Mouse (Mus musculus) thymus, postnatal 36 days (tissue): ENCODE measurements around the gene Rtp1.

Source experiments
- DNase-seq, 2 experiments: peaks; one replicate each; pipeline ENCODE4 v3.0.0; 2022; ENCODE audit warnings: mixed read lengths in 2 of 2

The Rtp1 gene

GRCm38 (mm10) chr16:23456534-23456933 is 27.6 kb downstream of the Rtp1 start:
- no peak for DNase-seq

GRCm38 (mm10) chr16:23457338-23457737 is 28.4 kb downstream of the Rtp1 start:
- peak; percentile 12 to 33 for DNase-seq

GRCm38 (mm10) chr16:23458906-23459588 is 30.1 kb downstream of the Rtp1 start:
- DNase-seq: no peak

DNA sequence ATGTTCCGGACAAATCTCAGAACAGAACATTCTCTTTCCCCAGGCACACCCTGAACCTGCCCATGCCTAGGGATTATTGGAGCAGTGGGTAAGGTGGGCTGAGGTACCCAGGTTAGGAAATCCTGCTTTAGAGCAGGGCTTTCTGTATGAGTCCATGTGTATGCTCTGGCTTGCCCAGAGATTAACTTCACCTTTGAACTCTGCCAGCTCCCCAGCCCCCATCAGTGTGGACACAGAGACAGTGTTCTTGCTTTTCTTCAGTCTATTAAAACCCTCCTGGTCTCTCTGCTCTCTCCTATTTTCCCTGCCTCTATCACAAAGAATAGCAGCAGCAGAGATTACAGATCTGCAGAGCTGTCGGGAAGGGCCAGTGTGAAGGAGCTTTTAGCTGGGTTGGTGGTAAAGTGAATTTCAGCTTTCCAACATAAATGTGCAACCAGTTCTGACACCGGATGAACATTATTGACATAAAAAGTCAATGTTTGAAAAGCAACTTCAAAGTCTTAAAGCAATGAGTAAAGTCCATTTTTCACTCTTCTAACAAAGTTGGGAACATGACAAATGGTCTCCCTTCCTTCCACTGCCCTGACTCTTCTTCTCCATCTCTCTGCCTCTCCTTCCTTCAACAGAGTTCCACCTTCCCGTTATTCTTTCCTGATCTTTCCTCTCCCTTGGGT is 34.9 kb downstream of the Rtp1 start:
- no peak for DNase-seq

GRCm38 (mm10) chr16:23471551-23471950 is 42.6 kb downstream of the Rtp1 start:
- no peak for DNase-seq

DNA sequence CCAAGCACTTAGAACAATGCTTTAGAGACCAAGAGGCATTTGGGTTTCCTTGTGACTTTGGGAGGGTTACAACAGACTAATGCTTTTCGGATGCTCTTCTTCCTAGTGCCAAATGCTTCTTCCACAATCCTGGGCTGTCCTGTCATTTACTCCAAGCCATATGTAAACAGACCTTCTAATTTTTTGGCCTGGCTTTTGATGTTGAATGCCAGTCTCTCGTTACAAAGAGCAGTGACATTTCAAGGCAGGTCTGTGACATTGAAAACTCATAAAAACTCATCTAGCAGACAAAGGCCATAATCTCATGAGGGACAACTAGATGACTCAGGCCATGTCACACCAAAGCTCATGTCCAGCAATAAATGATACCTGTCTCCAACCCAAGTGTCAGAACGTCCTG is 43.1 kb downstream of the Rtp1 start:
- no peak for DNase-seq

GRCm38 (mm10) chr16:23475651-23476050 is 46.7 kb downstream of the Rtp1 start:
- DNase-seq: no peak

- DNase-seq: no peak
Observed at GRCm38 (mm10) chr16:23476598-23476997, 47.7 kb downstream of the Rtp1 start.

- DNase-seq: no peak
Observed at GRCm38 (mm10) chr16:23479872-23480603, 51.1 kb downstream of the Rtp1 start.

DNA sequence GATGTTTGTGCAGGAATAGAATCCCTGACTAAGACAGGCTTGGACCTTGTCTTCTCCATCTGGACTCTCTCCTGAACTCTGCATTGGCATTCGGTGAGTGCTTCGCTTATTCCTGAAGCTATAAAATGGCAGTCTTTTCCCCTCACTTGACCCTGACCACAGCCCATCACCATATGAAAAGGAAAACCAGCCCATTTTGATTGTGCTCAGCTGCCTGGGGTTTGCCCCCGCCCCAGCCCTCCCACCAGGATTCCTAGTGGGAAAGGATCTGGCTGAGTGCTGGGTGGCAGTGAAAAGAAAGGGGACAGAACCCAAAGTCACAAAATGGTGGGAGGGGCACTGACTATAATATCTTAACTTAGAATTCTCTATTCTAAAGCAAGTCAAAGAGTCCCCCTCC is 53.3 kb downstream of the Rtp1 start:
- DNase-seq: no peak

- DNase-seq: no peak
Observed at GRCm38 (mm10) chr16:23482846-23483245, 53.9 kb downstream of the Rtp1 start.

DNA sequence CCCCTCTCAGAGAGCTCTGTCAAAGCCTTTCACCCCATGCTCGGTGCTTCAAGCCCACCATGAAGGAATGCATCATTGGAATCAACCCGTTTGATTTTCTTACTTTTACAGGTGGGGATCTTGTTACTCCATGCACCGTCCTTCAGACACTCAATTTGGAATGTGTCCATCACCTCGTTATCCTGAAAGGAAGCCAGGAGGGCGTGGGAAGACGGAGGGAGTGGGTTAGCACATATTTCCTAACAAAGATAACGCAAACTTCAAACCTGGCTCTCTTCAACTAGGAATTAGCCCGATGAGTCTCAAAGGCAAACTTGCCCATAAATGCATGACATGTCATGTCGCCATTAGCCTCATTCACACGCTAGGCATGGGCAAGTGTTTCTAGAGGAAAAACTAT is 54.4 kb downstream of the Rtp1 start:
- no peak for DNase-seq
